Mouse (Mus musculus): Measurements from ENCODE around the gene Fkbp15. TPM values are rescaled to one million over a fixed set of nuclear protein-coding genes. Genes with fewer than 3 reads are reported as not detected.

The Fkbp15 gene
- polyA plus RNA-seq, 1 experiment = 1.4 TPM

DNA sequence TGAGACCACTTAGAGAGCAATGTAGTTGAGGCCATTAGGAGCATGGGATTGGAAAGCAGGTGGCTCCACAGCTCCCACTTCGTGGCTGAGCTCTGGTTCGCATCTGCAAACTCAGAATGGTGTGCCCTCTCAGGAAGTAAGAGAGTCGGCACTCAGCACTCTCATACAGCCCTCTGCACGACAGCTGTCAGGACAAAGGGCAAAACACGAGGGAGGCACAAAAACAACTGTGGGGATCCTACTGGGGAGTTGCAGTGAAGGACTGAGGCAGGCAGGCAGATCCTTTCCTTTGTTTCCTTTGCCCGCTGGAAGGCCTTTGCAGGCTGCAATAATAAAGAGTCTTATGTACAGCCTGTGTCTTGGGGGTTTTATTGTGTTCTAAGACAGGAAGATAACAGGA is 33.1 kb upstream of the Fkbp15 start:
- H3K9me3 ChIP-seq (ENCODE audit: control insufficient read depth, low read length) = no peaks in the 10 kb centered on the region
- TF ChIP-seq TAL1 (IDR thresholded peaks at IDR 0.05; ENCODE audit: low read length) (no peak), GATA1 (IDR thresholded peaks at IDR 0.05; ENCODE audit: low read length) (no peak)
- H3K27me3 ChIP-seq (ENCODE audit: control insufficient read depth) = no peaks in the 10 kb centered on the region
- peaks cover 17% of the 10 kb centered on the region for H3K4me1 ChIP-seq (ENCODE audit: control insufficient read depth)
- peaks cover 90% of the 10 kb centered on the region for H3K36me3 ChIP-seq (ENCODE audit: control insufficient read depth)
- H3K4me3 ChIP-seq (replicated peaks) = no peak overlapping the region

DNA sequence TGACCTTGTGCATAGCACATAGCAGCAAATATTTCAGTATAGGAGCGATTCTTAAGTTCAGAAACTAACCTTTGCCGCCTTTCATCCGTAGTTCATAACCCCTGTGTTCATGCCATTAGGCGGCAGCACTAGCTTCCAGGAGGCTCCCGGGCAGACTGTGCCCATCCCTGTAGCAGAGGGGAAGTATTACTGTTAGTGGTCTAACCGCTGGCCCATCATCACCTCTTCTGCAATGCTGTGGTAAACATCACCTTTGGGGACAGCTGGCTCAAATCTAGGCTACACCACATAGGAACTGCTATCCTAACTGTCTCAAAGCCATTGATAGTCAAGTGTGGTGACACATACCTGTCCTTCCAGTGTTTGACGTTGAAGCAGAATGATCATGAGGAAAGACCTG is 31.5 kb upstream of the Fkbp15 start:
- peaks cover 89% of the 10 kb centered on the region for H3K36me3 ChIP-seq (ENCODE audit: control insufficient read depth)
- TF ChIP-seq TAL1 (IDR thresholded peaks at IDR 0.05; ENCODE audit: low read length) (no peak), GATA1 (IDR thresholded peaks at IDR 0.05; ENCODE audit: low read length) (no peak)
- H3K4me1 ChIP-seq (ENCODE audit: control insufficient read depth) = peaks cover 15% of the 10 kb centered on the region
- H3K9me3 ChIP-seq (ENCODE audit: control insufficient read depth, low read length) = no peaks in the 10 kb centered on the region
- no peaks in the 10 kb centered on the region for H3K27me3 ChIP-seq (ENCODE audit: control insufficient read depth)
- H3K4me3 ChIP-seq (replicated peaks) = no peak overlapping the region

GRCm38 (mm10) chr4:62389592-62390512 is 29.5 kb upstream of the Fkbp15 start:
- H3K4me3 ChIP-seq (replicated peaks) = no peak overlapping the region
- H3K36me3 ChIP-seq (ENCODE audit: control insufficient read depth) = peaks cover 86% of the 10 kb centered on the region
- no peak for TF ChIP-seq GATA1 (IDR thresholded peaks at IDR 0.05; ENCODE audit: low read length)
- TF ChIP-seq TAL1 (IDR thresholded peaks at IDR 0.05; ENCODE audit: low read length) = no peak
- H3K4me1 ChIP-seq (ENCODE audit: control insufficient read depth) = peaks cover 14% of the 10 kb centered on the region
- H3K27me3 ChIP-seq (ENCODE audit: control insufficient read depth) = no peaks in the 10 kb centered on the region
- H3K9me3 ChIP-seq (ENCODE audit: control insufficient read depth, low read length) = no peaks in the 10 kb centered on the region

DNA sequence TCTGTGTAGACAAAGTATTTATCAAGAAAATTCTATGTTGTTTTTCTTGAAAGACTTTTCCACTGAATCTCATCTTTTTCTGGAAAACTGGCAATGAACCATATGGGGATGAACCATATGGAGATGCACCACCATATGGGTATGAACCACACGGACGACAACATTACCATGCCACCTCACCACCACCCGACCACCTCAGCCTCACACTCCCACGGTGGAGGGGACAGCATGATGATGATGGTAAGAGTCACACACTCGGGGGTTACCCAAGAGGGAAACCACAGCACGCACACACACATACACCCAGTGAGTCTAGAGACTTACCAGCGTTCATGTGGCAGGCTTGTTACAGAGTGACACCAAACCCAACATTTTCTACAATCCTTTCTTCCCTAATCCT is 25.1 kb upstream of the Fkbp15 start:
- no peaks in the 10 kb centered on the region for H3K27me3 ChIP-seq (ENCODE audit: control insufficient read depth)
- no peaks in the 10 kb centered on the region for H3K9me3 ChIP-seq (ENCODE audit: control insufficient read depth, low read length)
- peaks cover 33% of the 10 kb centered on the region for H3K4me1 ChIP-seq (ENCODE audit: control insufficient read depth)
- H3K4me3 ChIP-seq (replicated peaks) = no peak overlapping the region
- TF ChIP-seq GATA1 (IDR thresholded peaks at IDR 0.05; ENCODE audit: low read length) (no peak), TAL1 (IDR thresholded peaks at IDR 0.05; ENCODE audit: low read length) (no peak)
- H3K36me3 ChIP-seq (ENCODE audit: control insufficient read depth) = peaks cover 62% of the 10 kb centered on the region

- no peak overlapping the region for H3K4me3 ChIP-seq (replicated peaks)
- no peaks in the 10 kb centered on the region for H3K9me3 ChIP-seq (ENCODE audit: control insufficient read depth, low read length)
- H3K27me3 ChIP-seq (ENCODE audit: control insufficient read depth) = no peaks in the 10 kb centered on the region
- peaks cover 53% of the 10 kb centered on the region for H3K36me3 ChIP-seq (ENCODE audit: control insufficient read depth)
- H3K4me1 ChIP-seq (ENCODE audit: control insufficient read depth) = peaks cover 23% of the 10 kb centered on the region
- no peak for TF ChIP-seq TAL1 (IDR thresholded peaks at IDR 0.05; ENCODE audit: low read length)
- TF ChIP-seq GATA1 (IDR thresholded peaks at IDR 0.05; ENCODE audit: low read length) = no peak
These were observed 23.8 kb upstream of the Fkbp15 start for GRCm38 (mm10) chr4:62384159-62384558.

DNA sequence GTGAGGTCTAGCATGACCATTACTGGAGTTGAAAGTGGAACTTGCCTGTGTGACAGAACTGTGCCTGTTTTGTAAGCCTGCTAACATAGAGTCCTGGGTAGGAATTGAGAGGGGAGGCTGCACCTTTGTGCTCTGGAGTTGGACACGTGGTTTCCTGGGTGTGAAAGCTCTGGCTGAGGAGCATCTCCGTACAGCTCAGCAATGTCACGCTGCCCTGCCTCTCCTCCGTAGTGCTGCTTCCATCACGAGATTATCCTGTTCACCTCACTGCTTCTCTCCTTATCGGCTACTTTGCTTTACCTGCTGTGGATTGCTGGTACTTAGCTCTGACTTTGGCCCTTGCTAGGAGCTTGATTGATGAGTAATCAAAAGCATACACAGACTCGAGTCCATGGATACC is 23.4 kb upstream of the Fkbp15 start:
- no peak overlapping the region for H3K4me3 ChIP-seq (replicated peaks)
- H3K4me1 ChIP-seq (ENCODE audit: control insufficient read depth) = peaks cover 23% of the 10 kb centered on the region
- TF ChIP-seq TAL1 (IDR thresholded peaks at IDR 0.05; ENCODE audit: low read length) (no peak), GATA1 (IDR thresholded peaks at IDR 0.05; ENCODE audit: low read length) (no peak)
- H3K9me3 ChIP-seq (ENCODE audit: control insufficient read depth, low read length) = no peaks in the 10 kb centered on the region
- H3K36me3 ChIP-seq (ENCODE audit: control insufficient read depth) = peaks cover 49% of the 10 kb centered on the region
- no peaks in the 10 kb centered on the region for H3K27me3 ChIP-seq (ENCODE audit: control insufficient read depth)

- Histone ChIP-seq H3K27me3 (ENCODE audit: control insufficient read depth) (no peaks in the 10 kb centered on the region), H3K4me3 (replicated peaks) (no peak overlapping the region), H3K36me3 (ENCODE audit: control insufficient read depth) (peaks cover 46% of the 10 kb centered on the region), H3K9me3 (ENCODE audit: control insufficient read depth, low read length) (no peaks in the 10 kb centered on the region), H3K4me1 (ENCODE audit: control insufficient read depth) (peaks cover 25% of the 10 kb centered on the region)
- no peak for TF ChIP-seq TAL1 (IDR thresholded peaks at IDR 0.05; ENCODE audit: low read length)
- TF ChIP-seq GATA1 (IDR thresholded peaks at IDR 0.05; ENCODE audit: low read length) = no peak
These were observed 22.9 kb upstream of the Fkbp15 start for GRCm38 (mm10) chr4:62383207-62383606.

- Histone ChIP-seq H3K4me3 (replicated peaks) (no peak overlapping the region), H3K4me1 (ENCODE audit: control insufficient read depth) (peaks cover 30% of the 10 kb centered on the region), H3K27me3 (ENCODE audit: control insufficient read depth) (no peaks in the 10 kb centered on the region), H3K36me3 (ENCODE audit: control insufficient read depth) (peaks cover 24% of the 10 kb centered on the region), H3K9me3 (ENCODE audit: control insufficient read depth, low read length) (no peaks in the 10 kb centered on the region)
- peak; percentile 10; the same call in 1 of the 3 replicates for TF ChIP-seq TAL1 (IDR thresholded peaks at IDR 0.05; ENCODE audit: low read length)
- TF ChIP-seq GATA1 (IDR thresholded peaks at IDR 0.05; ENCODE audit: low read length) = no peak
These were observed 19.5 kb upstream of the Fkbp15 start for GRCm38 (mm10) chr4:62379724-62380381.

DNA sequence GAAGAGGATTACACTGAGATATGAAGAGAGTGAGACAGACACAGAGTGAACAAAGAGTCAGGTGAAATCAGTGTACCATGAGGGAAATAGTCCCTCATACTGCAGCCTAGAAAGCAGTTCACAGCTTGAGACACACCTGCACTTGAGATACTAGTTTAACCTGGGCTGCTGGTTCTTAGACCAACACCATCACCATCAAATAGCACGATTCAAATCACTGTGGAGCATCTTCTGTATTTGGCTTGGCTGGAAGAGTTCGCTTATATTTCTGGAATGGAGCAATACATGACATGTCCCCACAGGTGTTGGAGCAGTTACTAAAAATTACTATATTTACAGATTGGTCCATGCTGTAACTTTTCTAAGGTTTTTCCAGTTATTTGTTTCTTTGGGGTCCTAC is 15.8 kb upstream of the Fkbp15 start:
- H3K4me1 ChIP-seq (ENCODE audit: control insufficient read depth) = peaks cover 52% of the 10 kb centered on the region
- TF ChIP-seq GATA1 (IDR thresholded peaks at IDR 0.05; ENCODE audit: low read length) (no peak), TAL1 (IDR thresholded peaks at IDR 0.05; ENCODE audit: low read length) (no peak)
- H3K27me3 ChIP-seq (ENCODE audit: control insufficient read depth) = no peaks in the 10 kb centered on the region
- no peaks in the 10 kb centered on the region for H3K9me3 ChIP-seq (ENCODE audit: control insufficient read depth, low read length)
- no peak overlapping the region for H3K4me3 ChIP-seq (replicated peaks)
- H3K36me3 ChIP-seq (ENCODE audit: control insufficient read depth) = peaks cover 19% of the 10 kb centered on the region
